Mouse (Mus musculus): Measurements from ENCODE around the gene Lce1g.

The Lce1g gene

DNA sequence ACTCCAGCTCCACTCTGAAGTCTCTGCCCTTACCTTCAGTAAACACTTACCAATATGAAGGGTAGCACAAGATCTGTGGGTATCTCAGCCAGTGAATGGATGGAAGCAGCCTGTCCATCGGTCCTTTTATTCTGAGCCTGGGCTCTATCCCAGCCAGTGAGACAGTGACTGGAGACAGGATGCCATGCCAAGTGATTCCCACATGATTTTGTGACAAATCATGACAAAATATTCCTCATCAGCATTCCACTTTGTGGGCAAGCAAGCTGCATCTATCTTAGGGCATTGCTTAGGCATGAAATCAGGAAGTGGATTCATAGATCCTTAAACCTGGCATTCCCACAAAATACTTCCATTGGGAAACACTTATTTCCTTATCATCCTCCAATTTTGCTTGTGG is at the start of gene Lce1g:
Gene Lce1g (minus strand): TSS at position 101 of the 400 bp plus-strand sequence.
- no peak for DNase-seq (ENCODE audit: low read depth, low spot score)

DNA sequence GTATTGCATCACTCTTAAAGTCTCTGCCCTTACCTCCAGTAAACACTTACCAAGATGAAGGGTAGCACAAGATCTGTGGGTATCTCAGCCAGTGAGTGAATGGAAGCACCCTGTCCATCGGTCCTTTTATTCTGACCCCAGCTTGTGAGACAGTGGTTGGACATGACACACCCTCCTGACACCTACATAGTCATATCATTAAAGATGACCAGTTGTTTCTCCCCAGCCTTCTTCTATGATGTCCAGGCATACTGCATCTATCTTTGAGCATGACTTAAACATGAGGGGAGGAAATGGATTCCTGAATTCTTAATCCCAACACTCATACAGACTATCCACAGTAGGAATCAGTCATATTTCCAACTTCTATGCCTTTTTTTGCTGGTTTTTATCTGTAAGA is 38.3 kb upstream of the Lce1g start, which contains the start of gene Lce1j:
Gene Lce1j (minus strand): TSS at position 101 of the 400 bp plus-strand sequence.
- DNase-seq (ENCODE audit: low read depth, low spot score) = no peak

DNA sequence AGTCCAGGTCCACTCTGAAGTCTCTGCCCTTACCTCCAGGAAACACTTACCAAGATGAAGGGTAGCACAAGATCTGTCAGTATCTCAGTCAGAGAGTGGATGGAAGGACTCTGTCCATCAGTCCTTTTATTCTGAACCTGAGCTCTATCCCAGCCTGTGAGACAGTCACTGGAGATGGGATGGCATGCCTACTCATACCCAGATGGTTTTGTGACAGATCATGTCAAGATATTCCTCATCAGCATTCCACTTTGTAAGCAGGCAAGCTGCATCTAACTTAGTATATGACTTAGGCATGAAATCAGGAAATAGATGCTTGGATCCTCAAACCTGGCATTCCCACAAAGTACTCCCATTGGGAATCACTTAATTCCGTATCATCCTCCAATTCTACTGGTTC is 26.7 kb upstream of the Lce1g start, which contains the start of gene Lce1i:
Gene Lce1i (minus strand): TSS at position 101 of the 400 bp plus-strand sequence.
- DNase-seq (ENCODE audit: low read depth, low spot score) = no peak

DNA sequence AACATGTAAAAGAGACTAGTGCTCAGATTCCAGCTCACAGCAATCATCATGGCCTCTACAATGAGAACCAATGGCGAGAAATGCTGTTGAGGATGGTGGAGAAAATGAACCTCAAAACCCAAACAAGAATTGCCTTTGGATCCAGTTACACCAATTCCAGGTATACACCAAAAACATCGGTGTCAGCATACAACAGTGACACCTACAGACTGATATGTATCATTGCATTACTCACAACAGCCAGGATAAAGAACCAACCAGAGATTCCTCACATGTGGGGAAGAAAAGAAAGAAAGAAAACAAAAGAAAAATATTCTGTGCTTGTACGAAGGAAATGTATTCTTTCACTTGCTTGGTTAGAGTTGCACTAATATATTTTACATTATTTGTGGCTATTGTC is 19.4 kb upstream of the Lce1g start:
- no peak for DNase-seq (ENCODE audit: low read depth, low spot score)

DNA sequence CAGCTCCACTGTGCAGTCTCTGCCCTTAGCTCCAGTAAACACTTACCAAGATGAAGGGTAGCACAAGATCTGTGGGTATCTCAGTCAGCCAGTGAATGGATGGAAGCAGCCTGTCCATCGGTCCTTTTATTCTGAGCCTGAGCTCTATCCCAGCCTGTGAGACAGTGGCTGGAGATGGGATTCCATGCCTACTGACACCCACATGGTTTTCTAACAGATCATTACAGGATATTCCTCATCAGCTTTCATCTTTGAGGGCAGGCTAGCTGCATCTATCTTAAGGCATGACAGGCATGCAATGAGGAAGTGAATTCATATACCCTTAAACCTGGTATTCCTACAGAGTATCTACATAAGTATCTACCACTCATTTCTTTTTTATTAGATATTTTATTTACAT is 12.8 kb upstream of the Lce1g start, which contains the start of gene Lce1h:
Gene Lce1h (minus strand): TSS at position 101 of the 400 bp plus-strand sequence.
- no peak for DNase-seq (ENCODE audit: low read depth, low spot score)

DNA sequence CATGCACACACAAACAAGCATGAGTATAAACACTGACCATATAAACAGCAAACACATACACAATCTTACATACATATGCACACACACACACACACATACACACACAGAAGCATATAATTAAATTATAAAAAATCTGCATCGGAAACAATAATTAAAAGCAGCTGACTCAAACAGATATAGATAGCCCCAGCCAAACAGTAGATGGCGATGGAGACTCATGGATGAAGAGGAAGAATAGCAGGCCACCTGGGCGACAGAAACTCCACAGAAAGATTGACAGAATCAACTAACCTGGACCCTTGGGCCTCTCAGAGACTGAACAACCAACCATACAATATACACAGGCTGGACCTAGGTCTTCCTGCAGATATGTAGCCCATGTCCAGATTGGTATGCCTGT is 1.1 kb upstream of the Lce1g start:
- DNase-seq (ENCODE audit: low read depth, low spot score) = no peak

DNA sequence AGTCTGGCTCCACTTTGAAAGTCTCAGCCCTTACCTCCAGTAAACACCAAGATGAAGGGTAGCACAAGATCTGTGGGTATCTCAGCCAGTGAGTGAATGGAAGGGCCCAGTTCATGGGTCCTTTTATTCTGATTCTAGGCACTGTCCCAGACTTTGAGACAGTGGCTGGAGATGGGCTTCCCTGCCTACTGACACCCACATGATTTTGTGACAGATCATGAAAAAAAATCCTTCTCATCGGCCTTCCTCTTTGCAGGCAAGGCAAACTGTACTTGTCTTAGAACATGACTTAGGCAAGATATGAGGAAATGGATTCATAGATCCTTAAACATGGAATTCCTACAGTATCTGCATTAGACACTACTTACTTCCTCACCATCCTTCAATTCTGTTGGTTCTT is 13.1 kb downstream of the Lce1g start, which contains the start of gene Gm38119:
Gene Gm38119 (minus strand): TSS at position 101 of the 400 bp plus-strand sequence.
- DNase-seq (ENCODE audit: low read depth, low spot score) = no peak

DNA sequence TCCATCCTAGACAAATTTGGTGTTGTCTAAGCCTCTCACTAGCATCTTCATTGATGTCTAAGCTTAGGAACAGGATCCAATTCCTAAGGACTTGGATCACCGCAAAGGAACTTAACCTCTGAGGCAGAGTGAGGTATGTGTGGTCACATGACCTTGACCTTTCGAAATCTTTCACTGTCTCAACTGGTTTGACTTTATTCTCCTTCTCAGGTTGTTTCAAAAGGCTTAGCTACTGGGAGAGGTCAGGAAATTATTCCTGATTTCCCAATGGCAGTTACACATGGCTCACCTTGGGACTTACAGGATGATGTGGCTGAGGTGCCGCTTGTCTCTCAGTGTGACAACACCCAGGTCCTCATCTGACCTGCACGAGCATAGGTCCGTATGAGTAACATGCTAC is 29.5 kb downstream of the Lce1g start:
- no peak for DNase-seq (ENCODE audit: low read depth, low spot score)

DNA sequence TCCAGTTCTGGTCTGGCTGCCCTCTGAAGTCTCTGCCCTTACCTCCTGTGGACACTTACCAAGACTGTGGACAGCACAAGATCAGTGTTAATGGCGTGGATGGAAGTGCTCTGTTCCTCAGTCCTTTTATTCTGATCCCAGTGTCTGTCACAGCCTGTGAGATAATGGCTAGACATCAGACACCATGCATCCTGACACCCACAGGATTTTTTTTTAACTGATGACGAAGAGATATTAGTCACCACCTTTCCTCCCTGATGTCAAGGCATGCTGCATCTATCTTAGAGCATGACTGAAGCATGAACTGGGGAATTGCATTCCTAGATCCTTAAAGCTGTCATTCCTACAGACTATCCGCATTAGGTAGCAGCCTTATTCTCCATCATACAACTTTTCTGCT is 31.9 kb downstream of the Lce1g start, which contains the start of gene Lce1f:
Gene Lce1f (minus strand): TSS at position 101 of the 400 bp plus-strand sequence.
- no peak for DNase-seq (ENCODE audit: low read depth, low spot score)

DNA sequence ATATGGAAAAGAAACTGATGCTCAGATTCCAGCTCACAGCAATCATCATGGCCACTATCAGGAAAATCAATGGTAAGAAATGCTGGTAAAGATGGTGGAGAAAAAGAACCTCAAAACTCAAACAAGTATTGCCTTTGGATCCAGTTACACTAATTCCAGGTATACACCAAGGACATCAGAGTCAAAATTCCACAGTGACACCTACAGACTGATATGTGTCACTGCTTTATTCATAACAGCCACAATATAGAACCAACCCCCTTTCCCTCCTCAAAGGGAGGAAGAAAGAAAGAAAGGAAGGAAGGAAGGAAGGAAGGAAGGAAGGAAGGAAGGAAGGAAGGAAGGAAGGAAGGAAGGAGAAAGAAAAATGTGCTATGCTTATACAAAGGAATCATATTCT is 37.0 kb downstream of the Lce1g start:
- no peak for DNase-seq (ENCODE audit: low read depth, low spot score)

DNA sequence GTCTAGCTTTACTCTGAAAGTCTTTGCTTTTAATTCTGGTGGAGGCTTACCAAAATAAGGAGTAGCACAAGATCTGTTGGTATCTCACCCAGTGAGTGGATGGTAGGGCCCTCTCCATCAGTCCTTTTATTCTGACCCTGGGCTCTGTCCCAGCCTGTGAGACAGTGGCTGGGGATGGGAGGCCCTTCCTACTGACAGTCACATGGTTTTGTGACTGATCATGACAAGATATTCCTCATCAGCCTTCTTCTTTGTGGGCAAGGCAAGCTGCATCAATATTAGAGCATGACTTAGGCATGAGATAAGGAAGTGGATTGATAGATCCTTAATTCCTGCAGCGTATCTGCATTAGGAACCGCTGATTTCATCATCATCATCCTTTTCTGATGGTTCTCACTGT is 43.2 kb downstream of the Lce1g start, which contains the start of gene Lce1e:
Gene Lce1e (minus strand): TSS at position 101 of the 400 bp plus-strand sequence.
- no peak for DNase-seq (ENCODE audit: low read depth, low spot score)
